Mouse (Mus musculus) kidney, postnatal 25 days (tissue): Measurements from ENCODE around the gene Epb41.
A peak's percentile ranks its signal among the peaks of the same experiment; 100 is the strongest.

Experiments
- DNase-seq, 2 experiments: peaks; one replicate each; pipeline ENCODE4 v3.0.0; 2021; ENCODE audit warnings: mixed read lengths in 2 of 2

The Epb41 gene

GRCm38 (mm10) chr4:131885376-131885775 lies 189.7 kb downstream of the Epb41 start:
- DNase-seq = peak; percentile 48 to 56

GRCm38 (mm10) chr4:131883571-131883970 lies 191.6 kb downstream of the Epb41 start:
- peak in 1 of 2 experiments; percentile 46 for DNase-seq

GRCm38 (mm10) chr4:131881306-131881705 lies 193.8 kb downstream of the Epb41 start:
- no peak for DNase-seq

GRCm38 (mm10) chr4:131879692-131880091 lies 195.4 kb downstream of the Epb41 start:
- DNase-seq = no peak

GRCm38 (mm10) chr4:131876836-131877235 lies 198.3 kb downstream of the Epb41 start:
- no peak for DNase-seq

- DNase-seq = no peak
Measured at GRCm38 (mm10) chr4:131875242-131875641, 199.9 kb downstream of the Epb41 start.

- no peak for DNase-seq
Measured at GRCm38 (mm10) chr4:131874567-131874966, 200.6 kb downstream of the Epb41 start.

- no peak for DNase-seq
Measured at GRCm38 (mm10) chr4:131874169-131874536, 201.0 kb downstream of the Epb41 start.
